Mouse (Mus musculus) small intestine, adult 2 months (tissue): ENCODE data around the gene Col4a2. TPM values are rescaled to one million over a fixed set of nuclear protein-coding genes. Genes with fewer than 3 reads are reported as not detected.

ENCODE experiments used
- H3K27ac ChIP-seq: fragments of 200-500 bp; 2 replicates; pipeline ENCODE4 v1.5.1; 2012; ENCODE audit warnings: low read depth, low read length, control low read depth, inconsistent platforms; ENCODE audit not compliant: insufficient read depth
- H3K27me3 ChIP-seq: fragments of 200-500 bp; 2 replicates; pipeline ENCODE4 v1.6.1; 2012; ENCODE audit warnings: mild to moderate bottlenecking, moderate library complexity, low read length, inconsistent platforms; ENCODE audit not compliant: control insufficient read depth, insufficient read depth
- H3K36me3 ChIP-seq: fragments of 200-500 bp; 2 replicates; pipeline ENCODE4 v1.6.1; 2012; ENCODE audit warnings: mild to moderate bottlenecking, low read length, control low read depth, inconsistent platforms; ENCODE audit not compliant: control insufficient read depth, insufficient read depth
- H3K4me1 ChIP-seq: fragments of 200-500 bp; 2 replicates; pipeline ENCODE4 v1.6.1; 2012; ENCODE audit warnings: low read length, inconsistent platforms, mixed read lengths; ENCODE audit not compliant: control insufficient read depth, insufficient read depth, insufficient read length
- H3K4me3 ChIP-seq: fragments of 200-500 bp; 2 replicates; pipeline ENCODE4 v1.5.1; 2012; ENCODE audit warnings: low read depth, mild to moderate bottlenecking, control low read depth, inconsistent platforms, low read length, moderate library complexity
- CTCF ChIP-seq: fragments of 200-500 bp; IDR thresholded peaks from 2 replicates; pipeline ENCODE4 v1.5.1; 2012; ENCODE audit warnings: low read depth, mild to moderate bottlenecking, control low read depth, inconsistent platforms, low read length, moderate library complexity, mixed read lengths; ENCODE audit not compliant: insufficient replicate concordance, insufficient read length; ENCODE audit errors: extremely low read depth
- POLR2A ChIP-seq: fragments of 200-500 bp; IDR thresholded peaks from 2 replicates; pipeline ENCODE4 v1.6.1; 2012; ENCODE audit warnings: low read depth, mild to moderate bottlenecking, control low read depth, inconsistent platforms, low read length, moderate library complexity
- WGBS: fragments of 180-500 bp; shearing (Covaris S2); methylation state at CpG from one replicate; pipeline ENCODE4 v1.1.7; 2018; 5-methylcytosine and 5-hydroxymethylcytosine counted together
- polyA plus RNA-seq: library from polyadenylated mRNA; depleted of rRNA; stranded (reverse); fragments of >200 nt; gene quantifications from 2 replicates; pipeline ENCODE4 v1.2.3, GENCODE M21; 2012

Gene Col4a2
- polyA plus RNA-seq, 1 experiment = 35.6 TPM

GRCm38 (mm10) chr8:11457981-11458836 lies 145.6 kb downstream of the Col4a2 start:
- Histone ChIP-seq H3K4me3 (no peak overlapping the region), H3K27ac (peak overlapping the region; percentile 46), H3K4me1 (peaks cover 24% of the 10 kb centered on the region), H3K27me3 (no peaks in the 10 kb centered on the region), H3K36me3 (peaks cover 3% of the 10 kb centered on the region)
- TF ChIP-seq POLR2A = no peak
- no peak for TF ChIP-seq CTCF
- WGBS = 30% methylated on average over 12 of the region's 12 CpGs

GRCm38 (mm10) chr8:11459016-11459415 lies 146.4 kb downstream of the Col4a2 start:
- peaks cover 32% of the 10 kb centered on the region for H3K4me1 ChIP-seq
- no peak overlapping the region for H3K4me3 ChIP-seq
- peak overlapping the region; percentile 42; the same call in 1 of the 2 replicates for H3K27ac ChIP-seq
- H3K36me3 ChIP-seq = peaks cover 3% of the 10 kb centered on the region
- H3K27me3 ChIP-seq = no peaks in the 10 kb centered on the region
- WGBS = 15% methylated on average over 5 of the region's 5 CpGs
- TF ChIP-seq CTCF (no peak), POLR2A (no peak)

GRCm38 (mm10) chr8:11460934-11461333 lies 148.3 kb downstream of the Col4a2 start:
- no peaks in the 10 kb centered on the region for H3K36me3 ChIP-seq
- H3K4me1 ChIP-seq = peaks cover 42% of the 10 kb centered on the region
- no peak for TF ChIP-seq CTCF
- no peak for TF ChIP-seq POLR2A
- H3K27me3 ChIP-seq = no peaks in the 10 kb centered on the region
- no peak overlapping the region for H3K4me3 ChIP-seq
- no peak overlapping the region for H3K27ac ChIP-seq
- 36% methylated on average over 2 of the region's 2 CpGs for WGBS

GRCm38 (mm10) chr8:11461847-11462246 lies 149.2 kb downstream of the Col4a2 start:
- 65% methylated on average over 2 of the region's 2 CpGs for WGBS
- Histone ChIP-seq H3K27ac (no peak overlapping the region), H3K4me3 (no peak overlapping the region), H3K27me3 (no peaks in the 10 kb centered on the region), H3K36me3 (no peaks in the 10 kb centered on the region), H3K4me1 (peaks cover 42% of the 10 kb centered on the region)
- TF ChIP-seq CTCF (no peak), POLR2A (no peak)

- no peak overlapping the region for H3K27ac ChIP-seq
- H3K27me3 ChIP-seq = no peaks in the 10 kb centered on the region
- 95% methylated on average over 4 of the region's 4 CpGs for WGBS
- peaks cover 42% of the 10 kb centered on the region for H3K4me1 ChIP-seq
- H3K4me3 ChIP-seq = no peak overlapping the region
- no peaks in the 10 kb centered on the region for H3K36me3 ChIP-seq
- TF ChIP-seq CTCF (no peak), POLR2A (no peak)
These were observed 150.0 kb downstream of the Col4a2 start for GRCm38 (mm10) chr8:11462641-11463040.

- TF ChIP-seq CTCF (no peak), POLR2A (no peak)
- peaks cover 35% of the 10 kb centered on the region; the same call in 1 of the 2 replicates for H3K4me1 ChIP-seq
- H3K36me3 ChIP-seq = no peaks in the 10 kb centered on the region
- H3K4me3 ChIP-seq = no peak overlapping the region
- no peaks in the 10 kb centered on the region for H3K27me3 ChIP-seq
- WGBS = 72% methylated on average over 2 of the region's 2 CpGs
- peak overlapping the region; percentile 76 for H3K27ac ChIP-seq
These were observed 150.9 kb downstream of the Col4a2 start for GRCm38 (mm10) chr8:11463541-11463888.

GRCm38 (mm10) chr8:11463889-11464706 lies 151.5 kb downstream of the Col4a2 start:
- Histone ChIP-seq H3K4me1 (peaks cover 29% of the 10 kb centered on the region; the same call in 1 of the 2 replicates), H3K27ac (peak overlapping the region; percentile 76), H3K4me3 (no peak overlapping the region), H3K36me3 (no peaks in the 10 kb centered on the region), H3K27me3 (no peaks in the 10 kb centered on the region)
- no peak for TF ChIP-seq POLR2A
- no peak for TF ChIP-seq CTCF
- WGBS = 46% methylated on average over 12 of the region's 12 CpGs
